Mouse (Mus musculus): ENCODE measurements at regions not wholly inside any gene's neighbourhood (a gene's known extent, or its start where the extent isn't known, plus 50 kb on each side); places are given as distances from the start of the nearest gene placed in this dataset.

DNA sequence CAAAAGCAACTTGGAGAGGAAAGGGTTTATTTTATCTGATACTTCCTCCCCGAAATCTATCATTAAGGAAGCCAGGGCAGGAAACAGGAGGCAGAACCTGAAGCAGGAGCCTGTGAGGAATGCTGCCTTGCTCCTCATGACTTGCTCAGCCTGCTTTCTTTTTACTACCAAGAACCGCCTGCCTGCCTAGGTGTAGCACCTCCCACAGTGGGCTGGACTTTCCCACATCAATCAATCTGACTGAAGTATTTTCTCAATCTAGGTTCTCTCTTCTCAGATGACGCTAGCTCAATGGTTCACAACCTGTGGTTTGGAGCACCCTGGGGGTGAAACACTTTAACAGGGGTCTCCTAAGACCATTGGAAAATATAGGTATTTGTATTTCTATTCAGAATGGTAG is 83.4 kb upstream of the Ccn6 start:
- Histone ChIP-seq H3K27me3 (no peaks in the 10 kb centered on the region), H3K4me2 (no peak overlapping the region), H3K9ac (no peak overlapping the region), H3K4me3 (no peak overlapping the region), H3K27ac (no peak overlapping the region), H3K36me3 (no peaks in the 10 kb centered on the region), H3K4me1 (no peaks in the 10 kb centered on the region), H3K9me3 (no peaks in the 10 kb centered on the region)
- WGBS = 48% methylated on average over 3 of the region's 3 CpGs
- no peak for ATAC-seq (ENCODE audit: insufficient number of reproducible peaks, insufficient read depth, low FRiP score, low TSS enrichment, low read depth)

DNA sequence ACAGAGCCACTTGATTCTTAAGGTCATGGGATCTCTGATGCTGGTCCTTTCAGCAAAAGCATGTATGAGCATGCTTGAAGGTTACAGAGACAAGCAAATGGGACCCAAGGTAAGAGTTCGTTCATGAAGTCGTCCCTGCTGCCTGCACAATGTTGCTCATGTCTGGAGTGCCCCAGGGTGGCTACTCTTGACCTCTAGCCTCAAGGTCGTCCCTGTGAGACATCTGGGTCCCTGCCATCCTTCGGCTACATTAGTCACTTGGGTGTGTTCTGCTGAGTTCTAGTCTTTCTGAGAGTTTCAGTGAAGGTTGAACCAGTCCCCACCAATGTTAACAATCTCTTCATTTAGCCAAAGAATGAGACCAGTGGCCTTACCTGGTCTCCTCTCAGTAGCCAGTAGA is 81.5 kb upstream of the Ccn6 start:
- Histone ChIP-seq H3K27me3 (no peaks in the 10 kb centered on the region), H3K27ac (no peak overlapping the region), H3K9ac (no peak overlapping the region), H3K9me3 (no peaks in the 10 kb centered on the region), H3K4me1 (peaks cover 4% of the 10 kb centered on the region), H3K4me2 (no peak overlapping the region), H3K36me3 (no peaks in the 10 kb centered on the region), H3K4me3 (no peak overlapping the region)
- 57% methylated on average over 4 of the region's 4 CpGs for WGBS
- no peak for ATAC-seq (ENCODE audit: insufficient number of reproducible peaks, insufficient read depth, low FRiP score, low TSS enrichment, low read depth)

DNA sequence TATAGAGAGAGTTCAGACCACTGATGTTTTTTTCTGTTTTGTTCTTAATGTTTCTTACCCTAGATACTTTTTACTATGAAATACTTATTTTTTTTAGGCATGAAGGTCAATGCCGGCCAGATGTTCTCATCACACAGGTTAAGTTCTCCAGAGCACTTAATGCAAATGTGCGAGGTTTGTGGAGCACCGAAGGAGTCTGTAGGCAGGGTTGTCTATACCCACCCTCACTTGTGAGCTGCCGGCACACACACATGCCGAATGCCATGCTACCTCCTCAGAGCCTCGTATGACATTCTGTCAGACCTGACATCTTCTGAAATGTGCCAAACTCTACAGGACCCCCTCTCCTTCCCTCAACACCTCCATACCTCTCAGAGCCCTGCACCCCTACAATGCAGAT is 80.5 kb upstream of the Ccn6 start:
- ATAC-seq (ENCODE audit: insufficient number of reproducible peaks, insufficient read depth, low FRiP score, low TSS enrichment, low read depth) = no peak
- no peak overlapping the region for H3K27ac ChIP-seq
- H3K4me2 ChIP-seq = no peak overlapping the region
- H3K4me3 ChIP-seq = no peak overlapping the region
- peaks cover 12% of the 10 kb centered on the region for H3K4me1 ChIP-seq
- no peak overlapping the region for H3K9ac ChIP-seq
- no peaks in the 10 kb centered on the region for H3K9me3 ChIP-seq
- 76% methylated on average over 6 of the region's 6 CpGs for WGBS
- no peaks in the 10 kb centered on the region for H3K36me3 ChIP-seq
- no peaks in the 10 kb centered on the region for H3K27me3 ChIP-seq

DNA sequence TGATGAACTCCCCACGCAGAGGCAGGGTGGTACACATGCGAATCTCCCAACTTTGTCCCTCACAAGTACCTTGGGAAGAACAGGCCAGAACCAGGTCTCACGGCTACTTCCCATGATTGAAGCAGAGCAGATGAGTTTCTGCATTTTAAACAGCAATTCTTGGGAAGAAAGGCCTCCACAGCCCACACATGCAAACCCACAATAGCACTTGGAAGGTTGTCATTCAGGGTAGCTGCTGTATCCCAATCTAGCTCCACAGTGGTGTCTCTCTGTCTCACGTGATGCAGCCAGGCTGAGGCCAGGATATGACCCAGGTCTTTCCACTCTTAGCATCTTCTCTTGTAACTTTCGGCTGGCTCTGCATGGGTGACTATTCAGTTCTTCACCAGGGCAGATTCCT is 78.8 kb upstream of the Ccn6 start:
- H3K4me1 ChIP-seq = peaks cover 16% of the 10 kb centered on the region
- no peaks in the 10 kb centered on the region for H3K9me3 ChIP-seq
- H3K27ac ChIP-seq = no peak overlapping the region
- H3K27me3 ChIP-seq = no peaks in the 10 kb centered on the region
- H3K36me3 ChIP-seq = no peaks in the 10 kb centered on the region
- no peak overlapping the region for H3K9ac ChIP-seq
- no peak overlapping the region for H3K4me3 ChIP-seq
- WGBS = 90% methylated on average over 5 of the region's 5 CpGs
- ATAC-seq (ENCODE audit: insufficient number of reproducible peaks, insufficient read depth, low FRiP score, low TSS enrichment, low read depth) = no peak
- H3K4me2 ChIP-seq = no peak overlapping the region

DNA sequence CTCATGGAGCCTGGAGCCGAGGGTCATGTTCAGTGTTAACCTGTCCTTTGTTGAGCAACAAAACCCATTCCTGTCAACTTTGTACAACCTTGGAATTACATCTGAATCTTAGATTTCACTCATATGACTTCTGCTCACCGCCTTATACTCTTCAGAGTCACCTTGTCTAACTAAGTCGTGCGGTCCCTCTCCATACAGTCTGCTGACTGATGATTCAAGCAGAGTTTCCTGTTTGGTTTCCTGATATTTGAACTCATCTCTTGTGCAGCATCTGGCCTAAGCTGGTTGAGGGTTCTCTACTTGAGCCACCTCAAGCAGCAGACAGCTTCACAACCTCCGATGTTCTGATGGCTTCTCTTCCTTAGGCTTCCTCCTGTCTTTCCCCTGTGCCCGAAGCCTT is 78.3 kb upstream of the Ccn6 start:
- no peaks in the 10 kb centered on the region for H3K36me3 ChIP-seq
- no peak for ATAC-seq (ENCODE audit: insufficient number of reproducible peaks, insufficient read depth, low FRiP score, low TSS enrichment, low read depth)
- no peak overlapping the region for H3K4me2 ChIP-seq
- no peaks in the 10 kb centered on the region for H3K27me3 ChIP-seq
- no peak overlapping the region for H3K4me3 ChIP-seq
- no peaks in the 10 kb centered on the region for H3K9me3 ChIP-seq
- no peak overlapping the region for H3K27ac ChIP-seq
- no peak overlapping the region for H3K9ac ChIP-seq
- 83% methylated on average over 6 of the region's 6 CpGs for WGBS
- H3K4me1 ChIP-seq = peaks cover 16% of the 10 kb centered on the region

DNA sequence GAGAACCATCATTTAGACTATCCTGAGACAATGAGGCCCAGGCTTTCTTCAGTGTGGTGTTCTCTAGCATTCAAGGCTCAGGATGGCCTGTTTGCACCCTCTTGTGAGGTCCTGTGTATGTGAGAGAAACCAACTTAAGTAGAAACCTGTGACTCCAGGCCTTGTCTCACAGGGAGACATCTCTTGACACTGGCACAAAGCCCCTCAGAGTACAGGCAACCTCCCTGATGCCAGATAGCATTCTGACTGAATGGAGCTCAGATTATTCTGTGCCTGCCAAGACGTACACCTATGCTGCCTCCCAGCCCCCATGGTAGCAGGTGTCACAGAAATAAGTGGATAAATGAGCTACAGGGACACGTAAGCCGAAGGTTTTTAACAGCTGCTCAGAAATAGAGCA is 77.9 kb upstream of the Ccn6 start:
- WGBS = 77% methylated on average over 3 of the region's 3 CpGs

DNA sequence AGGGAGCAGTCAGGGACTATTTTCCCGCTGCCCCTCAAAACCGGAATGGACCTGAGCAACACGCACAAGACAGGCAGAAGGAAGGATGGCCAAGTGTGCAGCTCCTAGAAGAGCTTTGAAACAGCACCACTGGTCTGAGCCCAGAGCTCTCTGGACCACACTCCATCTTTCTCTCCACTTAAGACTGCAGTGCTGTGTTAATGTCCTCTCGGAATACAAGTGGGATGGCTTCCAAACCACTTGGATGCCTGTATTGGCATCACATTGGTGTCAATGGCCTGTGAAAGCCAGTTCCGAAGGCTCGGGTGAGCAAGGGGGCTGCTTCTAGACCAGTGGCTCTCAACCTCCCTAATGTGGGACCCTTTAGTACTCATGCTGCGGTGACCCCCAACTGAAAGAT is 77.4 kb upstream of the Ccn6 start:
- no peak overlapping the region for H3K4me3 ChIP-seq
- no peaks in the 10 kb centered on the region for H3K9me3 ChIP-seq
- peaks cover 16% of the 10 kb centered on the region for H3K4me1 ChIP-seq
- H3K4me2 ChIP-seq = no peak overlapping the region
- H3K27ac ChIP-seq = no peak overlapping the region
- H3K9ac ChIP-seq = no peak overlapping the region
- H3K36me3 ChIP-seq = no peaks in the 10 kb centered on the region
- 93% methylated on average over 7 of the region's 7 CpGs for WGBS
- H3K27me3 ChIP-seq = no peaks in the 10 kb centered on the region
- no peak for ATAC-seq (ENCODE audit: insufficient number of reproducible peaks, insufficient read depth, low FRiP score, low TSS enrichment, low read depth)

More for the DNA sequence above, 77.9 kb upstream of the Ccn6 start:
- Histone ChIP-seq H3K9me3 (no peaks in the 10 kb centered on the region), H3K4me1 (peaks cover 16% of the 10 kb centered on the region), H3K36me3 (no peaks in the 10 kb centered on the region), H3K4me2 (no peak overlapping the region), H3K4me3 (no peak overlapping the region), H3K27ac (no peak overlapping the region), H3K9ac (no peak overlapping the region), H3K27me3 (no peaks in the 10 kb centered on the region)
- no peak for ATAC-seq (ENCODE audit: insufficient number of reproducible peaks, insufficient read depth, low FRiP score, low TSS enrichment, low read depth)

DNA sequence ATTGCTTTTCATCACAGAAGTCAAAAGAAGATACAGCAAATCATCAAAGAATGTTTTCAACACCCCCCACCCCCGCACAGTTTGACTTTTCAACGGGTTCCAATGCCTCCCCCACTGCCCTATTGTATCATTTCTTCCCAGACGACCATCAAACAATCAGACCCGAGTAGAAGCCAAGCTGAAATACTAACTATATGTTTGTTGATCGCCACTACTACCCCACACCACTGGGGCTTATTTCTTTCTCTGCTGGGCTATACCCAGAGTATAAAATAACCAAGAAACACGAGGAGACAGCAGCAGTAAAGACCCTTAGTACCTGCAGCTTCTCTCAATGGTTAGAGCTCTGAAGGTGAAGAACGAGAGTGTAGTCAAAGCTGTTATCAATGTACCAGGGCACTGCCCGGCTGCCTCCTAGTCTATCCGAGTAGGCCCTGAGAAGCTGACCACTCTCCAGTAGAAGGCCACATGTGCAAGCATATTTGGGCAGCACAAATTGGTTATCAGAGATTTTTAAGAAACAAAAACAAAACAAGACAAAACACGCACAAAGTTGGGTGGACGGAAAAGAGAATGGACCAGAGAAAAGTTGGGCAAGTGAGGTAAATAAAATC is 76.7 kb upstream of the Ccn6 start:
- 0 out of 2 replicates have a peak overlapping the region, but pooled peaks have one; percentile 51 for H3K9ac ChIP-seq
- peaks cover 16% of the 10 kb centered on the region for H3K4me1 ChIP-seq
- peak overlapping the region; percentile 3; the same call in 1 of the 2 replicates for H3K4me3 ChIP-seq
- no peaks in the 10 kb centered on the region for H3K36me3 ChIP-seq
- peak overlapping the region; percentile 45 for H3K4me2 ChIP-seq
- H3K27me3 ChIP-seq = no peaks in the 10 kb centered on the region
- no peaks in the 10 kb centered on the region for H3K9me3 ChIP-seq
- no peak for ATAC-seq (ENCODE audit: insufficient number of reproducible peaks, insufficient read depth, low FRiP score, low TSS enrichment, low read depth)
- WGBS = 44% methylated on average over 11 of the region's 11 CpGs
- no peak overlapping the region for H3K27ac ChIP-seq

DNA sequence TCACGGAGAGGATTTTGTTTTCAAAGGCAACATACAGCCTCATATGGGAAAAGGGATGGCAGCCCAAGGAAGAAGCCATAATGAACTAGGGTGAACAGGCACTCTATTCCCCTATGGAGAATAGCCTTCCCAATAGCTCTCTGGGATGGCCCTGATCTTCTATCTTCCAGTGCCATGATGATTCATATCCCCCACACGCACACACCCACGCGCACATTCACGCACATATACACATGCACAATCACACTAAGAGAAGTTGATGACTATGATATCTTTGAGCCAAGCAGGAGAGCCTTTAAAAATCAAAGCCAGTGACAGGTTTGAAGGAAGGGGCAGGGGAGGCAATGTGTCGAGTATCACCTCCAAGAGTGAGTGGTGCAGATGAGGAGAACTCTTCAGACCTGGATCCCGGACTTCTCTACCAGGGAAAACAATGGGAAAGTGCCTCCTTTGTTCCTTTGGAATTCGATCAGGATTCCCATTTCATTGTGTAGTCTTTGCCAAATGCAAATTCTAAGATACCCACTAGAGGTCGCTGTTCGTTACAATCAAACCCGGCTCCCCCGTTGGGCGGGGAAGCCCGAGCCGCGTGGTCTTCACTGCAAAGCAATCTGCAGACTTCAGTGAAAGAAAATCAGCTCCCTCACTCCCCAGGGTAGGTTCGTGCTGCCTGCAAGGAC is 76.0 kb upstream of the Ccn6 start:
- Histone ChIP-seq H3K9me3 (no peaks in the 10 kb centered on the region), H3K4me1 (peaks cover 16% of the 10 kb centered on the region), H3K36me3 (no peaks in the 10 kb centered on the region), H3K4me2 (peak overlapping the region; percentile 45), H3K9ac (peak overlapping the region; percentile 51; the same call in 1 of the 2 replicates), H3K27me3 (no peaks in the 10 kb centered on the region), H3K27ac (no peak overlapping the region), H3K4me3 (peak overlapping the region; percentile 7; the same call in 1 of the 2 replicates)
- ATAC-seq (ENCODE audit: insufficient number of reproducible peaks, insufficient read depth, low FRiP score, low TSS enrichment, low read depth) = peak; percentile 74; the same call in 1 of the 2 replicates
- WGBS = 17% methylated on average over 17 of the region's 17 CpGs

DNA sequence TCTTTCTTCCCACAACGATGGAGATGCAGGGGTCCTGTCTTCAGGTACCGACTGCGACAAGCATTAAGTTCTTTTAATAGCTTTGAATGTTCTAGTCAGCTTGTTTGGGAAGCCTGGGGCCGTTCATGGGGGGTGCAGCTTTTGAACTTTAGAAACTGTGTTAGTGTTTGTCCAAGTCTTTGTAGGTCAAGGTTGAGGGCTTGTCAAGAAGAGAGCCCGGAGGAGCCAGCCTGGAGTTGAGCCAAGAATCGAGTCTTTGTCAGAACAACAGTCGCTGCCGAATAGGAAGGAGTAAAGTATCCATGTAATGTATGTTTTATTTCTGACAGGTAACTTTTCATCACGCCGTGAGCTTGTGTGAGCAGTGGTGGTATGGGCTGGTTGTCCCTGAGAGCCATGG is 75.0 kb upstream of the Ccn6 start:
- Histone ChIP-seq H3K36me3 (no peaks in the 10 kb centered on the region), H3K9ac (no peak overlapping the region), H3K4me2 (no peak overlapping the region), H3K4me3 (no peak overlapping the region), H3K9me3 (no peaks in the 10 kb centered on the region), H3K4me1 (peaks cover 16% of the 10 kb centered on the region), H3K27ac (no peak overlapping the region), H3K27me3 (no peaks in the 10 kb centered on the region)
- ATAC-seq (ENCODE audit: insufficient number of reproducible peaks, insufficient read depth, low FRiP score, low TSS enrichment, low read depth) = no peak
- 64% methylated on average over 10 of the region's 10 CpGs for WGBS

DNA sequence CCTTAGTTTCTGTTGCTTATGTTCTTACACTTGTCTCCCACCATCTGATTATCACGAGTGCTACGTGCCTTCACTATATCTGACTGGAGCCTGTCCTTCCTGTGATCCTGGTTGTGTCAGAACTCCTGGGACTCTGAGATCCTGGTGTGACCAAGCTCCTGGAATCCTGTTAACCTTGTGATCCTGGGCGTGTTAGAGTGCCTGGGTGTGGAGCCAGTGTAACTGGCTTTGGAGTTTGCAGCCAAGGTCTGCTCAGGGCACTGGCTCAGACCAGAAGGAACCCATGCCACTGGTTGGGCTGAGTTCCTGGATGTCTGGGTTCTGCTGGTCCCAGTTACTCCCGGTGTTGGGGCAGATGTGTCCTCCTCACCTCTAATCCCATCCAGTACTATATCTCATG is 74.0 kb upstream of the Ccn6 start:
- no peak overlapping the region for H3K27ac ChIP-seq
- H3K4me1 ChIP-seq = peaks cover 16% of the 10 kb centered on the region
- no peak overlapping the region for H3K9ac ChIP-seq
- no peaks in the 10 kb centered on the region for H3K36me3 ChIP-seq
- no peak overlapping the region for H3K4me3 ChIP-seq
- ATAC-seq (ENCODE audit: insufficient number of reproducible peaks, insufficient read depth, low FRiP score, low TSS enrichment, low read depth) = no peak
- 87% methylated on average over 4 of the region's 4 CpGs for WGBS
- no peak overlapping the region for H3K4me2 ChIP-seq
- no peaks in the 10 kb centered on the region for H3K9me3 ChIP-seq
- no peaks in the 10 kb centered on the region for H3K27me3 ChIP-seq

DNA sequence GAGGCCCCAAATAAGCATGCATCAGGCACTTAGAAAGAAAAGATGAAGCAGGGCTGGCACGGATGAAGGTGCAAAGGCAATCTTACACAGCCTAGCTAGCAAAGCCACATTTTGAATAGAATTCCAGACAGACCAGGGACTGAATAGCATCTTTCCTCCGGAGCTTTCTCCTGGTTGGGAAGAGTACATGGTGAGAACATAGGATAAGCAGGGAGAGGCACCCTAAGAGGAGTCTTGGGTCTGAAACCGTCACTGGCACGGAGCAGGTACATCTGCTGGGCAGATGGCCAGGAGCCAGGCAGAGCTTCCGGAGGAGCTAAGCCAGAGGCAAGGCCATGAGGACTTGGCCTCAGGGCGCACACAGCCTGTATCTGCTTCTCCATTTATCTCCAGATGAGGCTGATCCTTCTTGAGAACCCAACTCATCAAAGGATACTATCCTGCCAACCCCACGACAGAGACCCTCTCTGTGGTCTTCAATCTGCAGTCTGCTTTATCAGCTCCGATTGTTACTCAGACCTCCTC is 70.4 kb upstream of the Ccn6 start:
- ATAC-seq (ENCODE audit: insufficient number of reproducible peaks, insufficient read depth, low FRiP score, low TSS enrichment, low read depth) = no peak
- Histone ChIP-seq H3K4me3 (no peak overlapping the region), H3K4me1 (peaks cover 4% of the 10 kb centered on the region; the same call in 1 of the 2 replicates), H3K27ac (no peak overlapping the region), H3K9me3 (no peaks in the 10 kb centered on the region; the same call in 1 of the 2 replicates), H3K4me2 (no peak overlapping the region), H3K36me3 (no peaks in the 10 kb centered on the region), H3K27me3 (no peaks in the 10 kb centered on the region), H3K9ac (no peak overlapping the region)
- WGBS = 77% methylated on average over 8 of the region's 8 CpGs

All from embryonic facial prominence, embryonic 13.5 days (tissue).